ENCODE assay signal across 17 mouse cellular contexts in genomic region chr6:106422947-106423346, GRCm38 (mm10).
"Had no signal": no experiment of that assay in that cellular context is flagged by ENCODE, and none has a peak within 500 bp of the region (broad histone marks: within the 10 kb centered on the region; RNA-seq: fewer than 3 reads in every experiment).

No protein-coding gene starts in this region.

- H3K27ac ChIP-seq: neural tube, embryonic 12.5 days; neural tube, embryonic 13.5 days; neural tube, embryonic 15.5 days; stomach, embryonic 15.5 days; stomach, postnatal 0 days had no signal

- H3K4me3 ChIP-seq: neural tube, embryonic 12.5 days; neural tube, embryonic 13.5 days; neural tube, embryonic 15.5 days; stomach, embryonic 15.5 days had no signal

- H3K4me2 ChIP-seq: neural tube, embryonic 12.5 days; neural tube, embryonic 13.5 days; neural tube, embryonic 15.5 days; stomach, embryonic 15.5 days had no signal

- H3K27me3 ChIP-seq: neural tube, embryonic 12.5 days; neural tube, embryonic 13.5 days; neural tube, embryonic 15.5 days; stomach, embryonic 15.5 days had no signal

- H3K9ac ChIP-seq: neural tube, embryonic 12.5 days; neural tube, embryonic 13.5 days; neural tube, embryonic 15.5 days; stomach, embryonic 15.5 days had no signal

- H3K36me3 ChIP-seq: neural tube, embryonic 12.5 days; neural tube, embryonic 13.5 days; neural tube, embryonic 15.5 days; stomach, embryonic 15.5 days had no signal

- DNase-seq: retina, postnatal 1 day; right cerebral cortex, adult 18-20 months; right cerebral cortex, postnatal 14 days; right cerebral cortex, postnatal 25 days; right cerebral cortex, postnatal 4 days; spleen, adult 18-20 months; thymus, adult 18-20 months; thymus, adult 2 months; thymus, postnatal 14 days; thymus, postnatal 25 days; thymus, postnatal 36 days; thymus, postnatal 4 days had no signal

- H3K9me3 ChIP-seq: neural tube, embryonic 12.5 days; neural tube, embryonic 13.5 days; neural tube, embryonic 15.5 days; stomach, embryonic 15.5 days had no signal

- H3K4me1 ChIP-seq: neural tube, embryonic 12.5 days; neural tube, embryonic 15.5 days; stomach, embryonic 15.5 days had no signal
